Comparison of ENCODE assay signal across 9 mouse cellular contexts in the genomic region with DNA sequence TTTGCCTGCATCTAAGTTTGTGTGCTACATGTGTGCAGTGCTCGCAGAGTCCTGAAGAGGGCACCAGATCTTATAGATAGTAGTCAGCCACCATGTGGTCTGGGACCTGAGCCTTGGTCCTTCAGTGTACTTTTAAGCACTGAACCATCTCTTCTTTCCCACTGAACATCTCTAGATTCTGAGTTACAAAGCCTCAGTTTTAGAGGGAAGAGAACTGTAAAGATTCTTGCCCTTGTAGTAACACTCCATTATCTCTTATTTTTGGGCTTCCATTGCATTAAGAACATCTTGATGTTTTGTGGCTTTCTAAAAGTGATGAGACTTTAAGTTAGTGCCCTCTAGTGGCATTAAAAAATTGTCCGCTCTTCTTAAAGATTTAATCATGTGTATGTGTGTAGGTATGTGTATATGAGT. TPM values are rescaled to one million over a fixed set of nuclear protein-coding genes. Genes with fewer than 3 reads are reported as not detected.
DNase-seq lines count a peak whose midpoint lies in the region; TF ChIP-seq lines count a peak whose summit lies in the region.
"Had no signal": no experiment of that assay in that cellular context is flagged by ENCODE, and none has a peak within 500 bp of the region (broad histone marks: within the 10 kb centered on the region; RNA-seq: fewer than 3 reads in every experiment).

No protein-coding gene starts in this region.

- H3K79me2 ChIP-seq in heart, adult 2 months (replicated peaks; ENCODE audit: control insufficient read depth, insufficient read depth, low read length): no peaks in the 10 kb centered on the region

- H3K36me3 ChIP-seq in heart, adult 2 months (ENCODE audit: control insufficient read depth, insufficient read depth, low read length): peaks cover 3% of the 10 kb centered on the region

- no peak for TF ChIP-seq POLR2A in heart, adult 2 months (IDR thresholded peaks at IDR 0.05; ENCODE audit: insufficient read depth, low read depth, low read length)

- peak; percentile 66 for TF ChIP-seq CTCF in heart, adult 2 months (IDR thresholded peaks at IDR 0.05)

- no peak overlapping the region for H3K9ac ChIP-seq in heart, adult 2 months (ENCODE audit: low read depth, low read length)
- H3K9ac ChIP-seq: neural tube, embryonic 12.5 days had no signal

- intact Hi-C loops in heart, adult 2 months (cut with DNase I): loop anchor here (5.0 kb wide), 3 partner anchors 83 to 278 kb away; no protein-coding TSS in a partner anchor

- DNase-seq in heart, adult 2 months: no peak
- DNase-seq in heart, adult 8-10 months (ENCODE audit: low spot score): no peak
- peak; percentile 36 for DNase-seq in right cerebral cortex, postnatal 14 days
- no peak for DNase-seq in right cerebral cortex, postnatal 25 days
- DNase-seq in embryo, embryonic 10.5 days (ENCODE audit: low spot score): peak; percentile 76
- DNase-seq in retina, embryonic 14.5 days (ENCODE audit: low spot score): peak; percentile 78
- DNase-seq in adrenal gland, postnatal 4 days (ENCODE audit: low spot score in 2 of 2): no peak
- no peak for DNase-seq in gastrocnemius, postnatal 25 days

- no peak for TF ChIP-seq EP300 in heart, adult 2 months (IDR thresholded peaks at IDR 0.05; ENCODE audit: insufficient read depth, low read depth, low read length)

- 88% methylated on average over 2 of the region's 2 CpGs for WGBS in heart, adult 2 months

- no peaks in the 10 kb centered on the region for H3K4me1 ChIP-seq in heart, adult 2 months (ENCODE audit: control insufficient read depth, insufficient read depth, low read length)
- H3K4me1 ChIP-seq: neural tube, embryonic 12.5 days had no signal

- no peak overlapping the region for H3K27ac ChIP-seq in heart, adult 2 months
- H3K27ac ChIP-seq: neural tube, embryonic 12.5 days had no signal

- no peak overlapping the region for H3K4me3 ChIP-seq in heart, adult 2 months
- H3K4me3 ChIP-seq: neural tube, embryonic 12.5 days had no signal

- no peaks in the 10 kb centered on the region for H3K27me3 ChIP-seq in heart, adult 2 months (ENCODE audit: control insufficient read depth, insufficient read depth, low read length)
- H3K27me3 ChIP-seq: neural tube, embryonic 12.5 days had no signal

RNA-seq across cellular contexts. Expression of a gene that starts 18.8 kb away (rescaled TPM):
- total RNA-seq in heart, adult 2 months (2021): 10 to 100 TPM; 25.4 to 26.1 TPM
- polyA plus RNA-seq in heart, adult 2 months (2012; rRNA removed): 12.3 and 34.2 TPM in 2 replicates
- 10 to 100 TPM; 23.1 to 27.9 (median 24.0) TPM for total RNA-seq in heart, adult 8-10 months (2022)
- 10 to 100 TPM; 45.6 to 48.3 TPM for total RNA-seq in adrenal gland, postnatal 4 days (2021)
- 10 to 100 TPM; 20.1 to 21.9 TPM for total RNA-seq in gastrocnemius, postnatal 25 days (2021)

RNA-seq across cellular contexts. Expression of a gene that starts 19.1 kb away (rescaled TPM):
- total RNA-seq in heart, adult 2 months (2021): 10 to 100 TPM; 34.5 to 35.4 TPM
- polyA plus RNA-seq in heart, adult 2 months (2012; rRNA removed): 12.4 and 26.1 TPM in 2 replicates
- total RNA-seq in heart, adult 8-10 months (2022): 10 to 100 TPM; 36.5 to 41.6 (median 37.9) TPM
- 10 to 100 TPM; 27.7 to 28.8 TPM for total RNA-seq in adrenal gland, postnatal 4 days (2021)
- total RNA-seq in gastrocnemius, postnatal 25 days (2021): 10 to 100 TPM; 30.7 to 34.1 TPM

RNA-seq across cellular contexts. Expression of a gene that starts 33.3 kb away (rescaled TPM):
- total RNA-seq in heart, adult 2 months (2021): 10 to 100 TPM; 21.1 to 22.9 TPM
- polyA plus RNA-seq in heart, adult 2 months (2012; rRNA removed): 4.2 and 8.0 TPM in 2 replicates
- 10 to 100 TPM; 18.3 to 28.1 (median 23.4) TPM for total RNA-seq in heart, adult 8-10 months (2022)
- total RNA-seq in adrenal gland, postnatal 4 days (2021): 100 to 1,000 TPM; 118 to 128 TPM
- 10 to 100 TPM; 11.7 to 21.0 TPM for total RNA-seq in gastrocnemius, postnatal 25 days (2021)

Comparison
In these comparisons a context has a peak if more than half of its experiments do, and no peak if none do; other contexts are left out.
1. DNase-seq: peak in right cerebral cortex, postnatal 14 days (single experiment), embryo, embryonic 10.5 days (single experiment) and retina, embryonic 14.5 days (single experiment); none in heart, adult 2 months (0 of 2), heart, adult 8-10 months (single experiment), right cerebral cortex, postnatal 25 days (single experiment), adrenal gland, postnatal 4 days (0 of 2) and gastrocnemius, postnatal 25 days (single experiment).
2. RNA of a gene that starts 33.3 kb away (total RNA-seq): 118 to 128 TPM in adrenal gland, postnatal 4 days; 18.3 to 28.1 TPM in heart, adult 8-10 months, 21.1 to 22.9 TPM in heart, adult 2 months and 11.7 to 21.0 TPM in gastrocnemius, postnatal 25 days; every median in the first group is over 4 times any median in the second.